Mouse (Mus musculus): ENCODE data around the gene Crb2. TPM values are rescaled to one million over a fixed set of nuclear protein-coding genes. Genes with fewer than 3 reads are reported as not detected.

Gene Crb2
- polyA plus RNA-seq, 1 experiment = 1.7 TPM

GRCm38 (mm10) chr2:37789029-37789428 lies 13.0 kb downstream of the Crb2 start:
- WGBS = 73% methylated on average over 5 of the region's 5 CpGs
- no peak for DNase-seq
- Histone ChIP-seq H3K4me3 (replicated peaks; ENCODE audit: extremely low read depth, low read depth, low read length) (no peak overlapping the region), H3K4me1 (ENCODE audit: control insufficient read depth, insufficient read depth, low read length) (no peaks in the 10 kb centered on the region)
- TF ChIP-seq CTCF (IDR thresholded peaks at IDR 0.05; ENCODE audit: insufficient read depth, low read length) (no peak), POLR2A (IDR thresholded peaks at IDR 0.05; ENCODE audit: borderline replicate concordance, extremely low read depth, low read depth, low read length) (no peak)

- Histone ChIP-seq H3K4me3 (replicated peaks; ENCODE audit: extremely low read depth, low read depth, low read length) (no peak overlapping the region), H3K4me1 (ENCODE audit: control insufficient read depth, insufficient read depth, low read length) (no peaks in the 10 kb centered on the region)
- no peak for DNase-seq
- TF ChIP-seq POLR2A (IDR thresholded peaks at IDR 0.05; ENCODE audit: borderline replicate concordance, extremely low read depth, low read depth, low read length) (no peak), CTCF (IDR thresholded peaks at IDR 0.05; ENCODE audit: insufficient read depth, low read length) (no peak)
- WGBS = 83% methylated on average over 10 of the region's 10 CpGs
Observed at GRCm38 (mm10) chr2:37789995-37790394, 13.9 kb downstream of the Crb2 start.

- no peak for TF ChIP-seq POLR2A (IDR thresholded peaks at IDR 0.05; ENCODE audit: borderline replicate concordance, extremely low read depth, low read depth, low read length)
- no peak for DNase-seq
- 91% methylated on average over 14 of the region's 14 CpGs for WGBS
- Histone ChIP-seq H3K4me3 (replicated peaks; ENCODE audit: extremely low read depth, low read depth, low read length) (no peak overlapping the region), H3K4me1 (ENCODE audit: control insufficient read depth, insufficient read depth, low read length) (no peaks in the 10 kb centered on the region)
Observed at GRCm38 (mm10) chr2:37790738-37791137, 14.7 kb downstream of the Crb2 start.

- Histone ChIP-seq H3K4me3 (replicated peaks; ENCODE audit: extremely low read depth, low read depth, low read length) (no peak overlapping the region), H3K4me1 (ENCODE audit: control insufficient read depth, insufficient read depth, low read length) (no peaks in the 10 kb centered on the region)
- DNase-seq = no peak
- WGBS = 75% methylated on average over 4 of the region's 4 CpGs
- TF ChIP-seq POLR2A (IDR thresholded peaks at IDR 0.05; ENCODE audit: borderline replicate concordance, extremely low read depth, low read depth, low read length) (no peak), CTCF (IDR thresholded peaks at IDR 0.05; ENCODE audit: insufficient read depth, low read length) (no peak)
Observed at GRCm38 (mm10) chr2:37791340-37791739, 15.3 kb downstream of the Crb2 start.

GRCm38 (mm10) chr2:37796021-37796420 lies 20.0 kb downstream of the Crb2 start:
- Histone ChIP-seq H3K4me3 (replicated peaks; ENCODE audit: extremely low read depth, low read depth, low read length) (no peak overlapping the region), H3K4me1 (ENCODE audit: control insufficient read depth, insufficient read depth, low read length) (no peaks in the 10 kb centered on the region)
- DNase-seq = no peak
- no peak for TF ChIP-seq CTCF (IDR thresholded peaks at IDR 0.05; ENCODE audit: insufficient read depth, low read length)
- TF ChIP-seq POLR2A (IDR thresholded peaks at IDR 0.05; ENCODE audit: borderline replicate concordance, extremely low read depth, low read depth, low read length) = no peak
- 46% methylated on average over 1 of the region's 1 CpGs for WGBS

GRCm38 (mm10) chr2:37797046-37797445 lies 21.0 kb downstream of the Crb2 start:
- WGBS = 91% methylated on average over 4 of the region's 4 CpGs
- no peaks in the 10 kb centered on the region for H3K4me1 ChIP-seq (ENCODE audit: control insufficient read depth, insufficient read depth, low read length)

GRCm38 (mm10) chr2:37799137-37799536 lies 23.1 kb downstream of the Crb2 start:
- no peak for DNase-seq
- no peak overlapping the region for H3K4me3 ChIP-seq (replicated peaks; ENCODE audit: extremely low read depth, low read depth, low read length)
- H3K4me1 ChIP-seq (ENCODE audit: control insufficient read depth, insufficient read depth, low read length) = no peaks in the 10 kb centered on the region
- TF ChIP-seq POLR2A (IDR thresholded peaks at IDR 0.05; ENCODE audit: borderline replicate concordance, extremely low read depth, low read depth, low read length) (no peak), CTCF (IDR thresholded peaks at IDR 0.05; ENCODE audit: insufficient read depth, low read length) (no peak)
- 64% methylated on average over 6 of the region's 6 CpGs for WGBS

More at GRCm38 (mm10) chr2:37797046-37797445, 21.0 kb downstream of the Crb2 start:
- no peak for DNase-seq
- H3K4me3 ChIP-seq (replicated peaks; ENCODE audit: extremely low read depth, low read depth, low read length) = no peak overlapping the region
- TF ChIP-seq CTCF (IDR thresholded peaks at IDR 0.05; ENCODE audit: insufficient read depth, low read length) = no peak
- TF ChIP-seq POLR2A (IDR thresholded peaks at IDR 0.05; ENCODE audit: borderline replicate concordance, extremely low read depth, low read depth, low read length) = no peak

GRCm38 (mm10) chr2:37801687-37802086 lies 25.6 kb downstream of the Crb2 start:
- Histone ChIP-seq H3K4me3 (replicated peaks; ENCODE audit: extremely low read depth, low read depth, low read length) (no peak overlapping the region), H3K4me1 (ENCODE audit: control insufficient read depth, insufficient read depth, low read length) (no peaks in the 10 kb centered on the region)
- TF ChIP-seq CTCF (IDR thresholded peaks at IDR 0.05; ENCODE audit: insufficient read depth, low read length) = no peak
- TF ChIP-seq POLR2A (IDR thresholded peaks at IDR 0.05; ENCODE audit: borderline replicate concordance, extremely low read depth, low read depth, low read length) = no peak
- DNase-seq = no peak
- 91% methylated on average over 4 of the region's 4 CpGs for WGBS

- H3K4me3 ChIP-seq (replicated peaks; ENCODE audit: extremely low read depth, low read depth, low read length) = no peak overlapping the region
- H3K4me1 ChIP-seq (ENCODE audit: control insufficient read depth, insufficient read depth, low read length) = no peaks in the 10 kb centered on the region
- DNase-seq = peak; percentile 57
- peak; percentile 93 for TF ChIP-seq CTCF (IDR thresholded peaks at IDR 0.05; ENCODE audit: insufficient read depth, low read length)
- no peak for TF ChIP-seq POLR2A (IDR thresholded peaks at IDR 0.05; ENCODE audit: borderline replicate concordance, extremely low read depth, low read depth, low read length)
- WGBS = 50% methylated on average over 4 of the region's 4 CpGs
Observed at GRCm38 (mm10) chr2:37802610-37803212, 26.7 kb downstream of the Crb2 start.

- Histone ChIP-seq H3K4me3 (replicated peaks; ENCODE audit: extremely low read depth, low read depth, low read length) (no peak overlapping the region), H3K4me1 (ENCODE audit: control insufficient read depth, insufficient read depth, low read length) (no peaks in the 10 kb centered on the region)
- WGBS = 81% methylated on average over 2 of the region's 2 CpGs
- no peak for DNase-seq
- no peak for TF ChIP-seq POLR2A (IDR thresholded peaks at IDR 0.05; ENCODE audit: borderline replicate concordance, extremely low read depth, low read depth, low read length)
- no peak for TF ChIP-seq CTCF (IDR thresholded peaks at IDR 0.05; ENCODE audit: insufficient read depth, low read length)
Observed at GRCm38 (mm10) chr2:37811682-37812081, 35.6 kb downstream of the Crb2 start.

All from lung, adult 2 months (tissue).